Mouse (Mus musculus) kidney, postnatal 25 days (tissue): ENCODE data around the gene Ap2a1.

Experiments
- DNase-seq, 2 experiments: peaks; one replicate each; pipeline ENCODE4 v3.0.0; 2021; ENCODE audit warnings: mixed read lengths in 2 of 2

Ap2a1 gene

DNA sequence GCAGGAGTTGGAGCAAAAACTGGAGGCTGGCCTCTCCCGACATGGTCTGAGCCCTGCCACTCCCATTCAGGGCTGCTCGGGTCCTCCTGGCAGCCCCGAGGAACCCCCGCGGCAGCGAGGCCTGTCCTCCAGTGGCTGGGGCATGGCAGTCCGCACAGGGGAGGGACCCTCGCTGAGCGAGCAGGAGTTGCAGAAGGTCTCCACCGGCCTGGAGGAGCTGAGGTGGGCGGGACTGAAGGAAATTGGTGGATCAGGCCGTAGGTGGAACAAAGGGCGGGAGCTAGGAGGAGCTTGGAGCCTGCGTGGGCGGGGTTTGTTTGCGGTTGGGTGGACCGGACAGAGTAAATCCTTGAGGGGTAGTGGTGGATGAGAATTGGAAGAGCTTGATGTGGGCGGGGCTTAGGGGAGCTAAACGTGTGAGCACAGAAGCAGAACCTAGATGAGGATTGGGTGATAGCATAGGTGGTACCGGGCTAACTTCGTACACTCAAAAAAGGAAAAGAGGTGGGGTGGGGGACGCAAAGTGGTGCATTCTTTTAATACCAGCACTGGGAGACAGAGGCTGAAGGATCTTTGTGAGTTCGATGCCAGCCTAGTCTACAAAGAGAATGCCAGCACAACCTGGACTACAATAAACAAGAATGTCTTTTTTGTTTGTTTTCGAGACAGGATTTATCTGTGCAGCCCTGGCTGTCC is 23.5 kb upstream of the Ap2a1 start:
- peak; percentile 97 for DNase-seq

DNA sequence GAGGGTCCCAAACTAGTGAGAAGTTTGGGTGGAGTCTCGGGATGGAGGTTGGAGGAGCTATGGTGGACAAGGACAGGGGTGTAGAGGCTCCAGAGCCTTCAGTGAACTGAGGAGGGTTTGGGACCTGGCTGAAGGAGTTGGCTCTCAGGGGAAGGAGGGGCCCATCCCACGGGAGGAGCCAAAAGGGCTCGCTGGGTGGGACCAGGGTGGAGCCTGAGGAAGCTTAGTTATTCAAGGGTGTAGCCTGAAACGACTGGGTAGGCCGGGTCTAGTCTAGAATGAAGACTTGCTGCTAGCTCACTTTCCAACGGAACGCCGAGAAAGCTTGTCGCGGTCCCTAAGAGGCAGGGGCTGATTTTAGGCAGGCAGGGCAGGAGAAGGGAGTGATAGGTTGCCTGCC is 22.7 kb upstream of the Ap2a1 start:
- peak; percentile 84 to 90 for DNase-seq

DNA sequence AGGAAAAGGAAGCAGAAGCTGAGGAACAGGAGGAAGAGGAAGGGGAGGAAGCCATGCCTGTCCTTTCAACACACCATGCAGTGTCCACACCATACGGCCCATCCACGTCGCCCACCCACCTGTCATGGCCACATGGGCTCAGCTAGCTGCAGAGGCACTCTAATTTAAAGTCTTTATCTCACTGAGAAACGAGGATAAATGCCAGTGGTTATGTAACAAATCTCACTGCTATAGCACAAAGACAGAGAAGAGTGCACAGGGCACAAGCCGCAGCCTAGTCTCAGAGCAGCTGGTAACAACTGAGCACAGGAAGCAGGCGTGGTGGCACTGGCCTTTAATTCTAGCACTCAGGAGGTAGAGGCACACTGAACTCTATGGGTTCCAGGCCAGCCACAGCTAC is 20.6 kb upstream of the Ap2a1 start:
- DNase-seq = no peak

DNA sequence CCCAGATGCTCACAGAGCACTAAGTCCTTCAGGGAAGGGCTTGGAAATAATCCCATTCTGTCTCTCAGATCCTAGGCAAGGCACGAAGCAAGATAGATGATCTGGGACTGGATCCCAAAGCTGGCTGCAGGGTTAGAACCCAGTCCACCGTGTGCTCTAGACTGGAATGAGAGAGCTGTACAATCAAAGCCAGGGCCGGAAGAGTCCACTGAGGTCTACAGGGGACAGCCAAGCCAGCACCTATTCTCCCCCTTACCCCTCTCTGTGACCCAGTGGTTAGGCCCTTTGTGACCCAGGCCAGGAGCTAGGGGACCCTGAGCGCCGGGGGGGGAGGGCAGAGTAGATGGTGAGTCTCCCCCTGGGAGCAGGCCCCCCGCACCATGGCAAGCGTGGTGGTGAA is 13.6 kb upstream of the Ap2a1 start, which contains the start of gene Tsks:
TSS of gene Tsks (plus strand) at position 301 of the 400 bp plus-strand sequence.
- no peak for DNase-seq

DNA sequence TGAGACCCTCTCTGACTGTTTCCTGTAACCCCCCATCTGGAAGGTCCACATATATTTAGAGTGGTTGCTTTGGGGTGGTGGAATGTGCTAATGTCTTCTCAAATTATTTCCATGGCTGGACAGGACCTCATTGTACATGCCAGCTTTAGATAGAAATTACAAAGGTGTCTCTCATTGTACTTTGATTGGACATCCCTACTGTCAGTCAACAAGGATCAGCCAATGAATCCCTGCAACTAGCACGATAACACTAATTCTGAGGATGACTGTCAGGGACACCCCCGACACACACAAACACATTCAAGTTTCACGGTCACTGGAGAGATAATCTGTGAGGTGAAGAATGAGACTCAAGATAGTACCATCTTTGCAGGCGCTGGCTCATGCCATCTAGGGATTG is 9.4 kb upstream of the Ap2a1 start:
- DNase-seq = no peak

DNA sequence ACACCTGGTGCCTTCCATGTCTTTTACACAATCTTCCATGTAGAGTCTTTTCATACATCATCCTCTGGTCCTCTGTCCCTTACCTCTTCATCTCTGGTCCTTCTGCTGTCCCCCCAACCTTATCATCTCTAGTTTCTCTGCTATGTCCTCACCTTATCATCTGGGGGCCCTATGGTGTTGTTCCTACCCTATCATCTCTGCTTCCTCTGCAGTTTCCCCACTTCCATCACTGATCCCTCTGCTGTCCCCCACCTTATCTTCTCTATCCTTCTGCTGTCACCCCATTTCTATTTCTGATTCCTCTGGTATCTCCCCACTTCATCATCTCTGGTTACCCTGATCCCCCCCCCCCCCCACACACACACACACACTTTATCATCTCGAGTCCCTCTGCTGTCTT is 726 bp downstream of the Ap2a1 start:
- DNase-seq = no peak

DNA sequence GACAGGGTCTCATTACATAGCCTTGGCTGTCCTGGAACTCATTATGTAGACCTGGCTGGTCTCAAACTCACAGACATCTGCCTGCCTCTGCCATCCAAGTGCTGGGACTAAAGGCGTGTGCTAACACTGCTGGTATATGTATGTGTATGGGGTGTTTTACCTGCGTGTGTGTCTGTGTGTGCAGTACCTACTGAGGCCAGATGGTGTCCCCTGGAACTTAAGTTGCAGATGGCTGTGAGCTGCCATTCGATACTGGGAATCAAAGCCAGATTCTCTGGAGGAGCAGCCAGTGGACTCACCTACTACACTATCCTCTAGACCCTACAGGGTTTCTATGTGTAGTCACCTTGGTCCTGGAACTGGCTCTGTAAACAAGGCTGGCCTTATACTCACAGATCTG is 3.8 kb downstream of the Ap2a1 start:
- peak; percentile 58 to 70 for DNase-seq

DNA sequence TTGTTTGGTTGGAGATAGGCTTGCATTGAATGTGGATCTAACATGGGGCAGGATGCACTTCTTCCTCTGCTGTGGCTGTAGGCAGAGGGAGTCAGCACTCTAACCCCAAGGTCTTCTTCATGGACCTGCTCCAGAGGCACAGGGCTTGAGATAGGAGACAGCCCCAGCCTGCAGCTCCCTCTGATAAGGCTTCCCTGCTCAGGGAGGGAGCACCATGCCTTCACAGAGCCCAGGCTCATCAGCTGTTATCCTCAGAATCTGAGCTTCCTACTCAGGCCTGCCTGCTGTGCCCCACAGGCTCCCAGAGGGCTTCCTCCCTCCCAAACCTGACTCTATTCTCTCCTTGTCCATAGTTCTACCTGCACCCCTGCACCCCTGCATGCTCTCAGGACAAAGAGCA is 6.8 kb downstream of the Ap2a1 start:
- no peak for DNase-seq

DNA sequence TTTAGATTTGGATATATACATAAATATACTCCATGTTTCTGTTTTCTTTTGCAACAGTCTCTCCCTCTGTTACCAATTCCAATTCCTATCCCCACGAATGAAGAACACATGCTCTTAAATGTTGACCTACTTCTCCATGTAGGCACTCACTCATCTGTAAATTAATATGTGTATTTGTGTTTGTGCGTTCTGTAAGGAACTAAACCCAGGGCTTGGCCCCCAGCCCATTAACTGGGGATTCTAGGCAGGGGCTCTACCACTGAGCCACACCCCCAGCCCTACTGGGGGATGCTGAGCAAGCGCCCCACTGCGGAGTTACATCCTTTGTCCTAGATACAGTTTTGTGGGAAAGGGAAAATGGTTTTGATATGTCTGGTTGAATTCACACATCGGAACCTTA is 10.2 kb downstream of the Ap2a1 start:
- no peak for DNase-seq

DNA sequence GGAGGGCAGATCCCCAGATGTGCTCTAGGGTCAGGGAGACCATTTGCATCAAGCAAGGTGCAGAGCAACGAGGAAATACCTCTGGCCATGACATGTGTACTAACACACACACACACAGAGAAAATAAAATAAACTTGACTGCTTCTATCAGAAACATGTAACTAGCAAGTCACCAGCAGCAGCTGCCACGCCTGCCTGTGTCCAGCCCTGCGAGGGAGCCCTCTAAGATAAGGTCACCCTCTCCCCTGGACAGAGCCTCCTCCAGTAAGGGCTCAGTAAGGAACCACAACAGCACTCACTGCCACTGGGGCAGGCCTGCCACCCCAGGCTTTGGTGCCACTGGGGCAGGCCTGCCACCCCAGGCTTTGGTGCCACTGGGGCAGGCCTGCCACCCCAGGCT is 11.1 kb downstream of the Ap2a1 start:
- DNase-seq = no peak

DNA sequence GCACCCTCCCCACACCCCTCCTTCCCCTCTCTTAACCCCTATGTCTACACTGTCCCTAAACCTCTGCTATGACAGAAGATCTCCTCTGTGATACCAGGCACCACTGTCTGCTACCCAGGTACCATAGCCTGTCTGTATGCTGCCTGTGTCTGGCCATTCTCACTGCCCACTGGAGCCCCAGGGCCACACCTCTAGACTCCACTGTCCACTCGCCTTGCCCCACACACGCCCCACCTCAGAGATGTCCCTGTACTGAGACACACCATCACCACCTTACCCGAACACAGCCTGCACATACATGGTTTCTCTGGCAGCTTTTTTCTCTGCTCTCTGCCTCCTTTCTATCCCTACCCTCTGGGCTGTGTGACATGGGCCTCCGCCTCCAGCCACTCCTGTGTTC is 12.4 kb downstream of the Ap2a1 start:
- DNase-seq = no peak

DNA sequence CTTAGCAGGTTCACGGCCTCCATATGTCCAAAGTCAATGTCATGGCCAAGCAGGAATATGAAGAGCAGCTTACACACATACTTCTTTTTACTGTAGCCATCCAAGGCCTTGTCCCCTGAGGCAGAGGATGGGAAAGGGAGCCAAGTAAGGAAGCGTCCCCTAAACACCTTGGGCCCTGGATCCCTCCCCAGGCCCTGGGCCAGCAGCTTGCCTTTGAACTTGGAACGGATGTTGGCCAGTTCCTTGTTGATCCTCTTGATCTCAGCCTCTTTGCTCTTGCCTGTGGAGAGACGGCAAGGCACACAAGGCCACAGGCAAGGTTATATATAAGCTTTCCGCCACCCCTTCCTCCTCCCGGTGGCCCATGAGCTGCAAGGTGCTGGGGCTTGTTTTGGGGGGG is 13.1 kb downstream of the Ap2a1 start:
- DNase-seq = no peak

DNA sequence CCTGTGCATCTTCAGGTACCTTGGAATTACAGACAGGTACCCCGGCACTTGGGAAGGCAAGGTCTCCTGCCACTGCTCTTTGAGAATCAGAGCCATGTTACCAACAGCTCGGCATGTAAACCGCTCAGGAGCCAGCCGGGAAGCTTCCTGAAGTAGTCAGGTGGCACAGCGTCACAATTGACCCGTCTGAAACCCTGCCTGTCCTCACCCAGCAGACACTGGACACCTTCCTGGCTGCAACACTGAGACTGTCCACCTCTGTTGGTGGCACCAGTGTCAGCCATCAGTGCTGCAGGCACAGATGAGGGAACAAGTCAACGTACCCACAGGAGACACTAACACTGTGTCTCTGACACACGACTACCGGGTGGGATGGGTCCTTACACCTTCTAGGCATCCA is 14.0 kb downstream of the Ap2a1 start:
- DNase-seq = no peak

DNA sequence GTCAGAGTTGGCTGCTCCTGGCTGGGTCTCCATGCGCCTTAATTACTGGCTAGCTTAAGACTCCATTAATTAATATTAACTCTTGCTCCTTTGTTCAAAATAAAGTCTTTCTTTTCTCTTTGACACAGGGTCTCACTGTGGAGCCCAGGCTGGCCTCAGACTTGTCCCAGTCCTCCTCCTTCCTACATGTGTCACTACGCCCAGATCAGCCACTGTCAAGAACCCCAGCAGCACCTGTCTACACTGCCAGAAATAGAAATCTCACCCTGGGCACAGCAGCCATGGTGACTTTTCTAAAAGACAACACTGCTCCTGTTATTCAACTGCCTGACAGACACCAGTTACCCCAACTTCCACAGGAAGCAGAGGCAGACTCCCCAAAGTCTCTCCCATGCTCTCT is 14.9 kb downstream of the Ap2a1 start:
- DNase-seq = no peak

DNA sequence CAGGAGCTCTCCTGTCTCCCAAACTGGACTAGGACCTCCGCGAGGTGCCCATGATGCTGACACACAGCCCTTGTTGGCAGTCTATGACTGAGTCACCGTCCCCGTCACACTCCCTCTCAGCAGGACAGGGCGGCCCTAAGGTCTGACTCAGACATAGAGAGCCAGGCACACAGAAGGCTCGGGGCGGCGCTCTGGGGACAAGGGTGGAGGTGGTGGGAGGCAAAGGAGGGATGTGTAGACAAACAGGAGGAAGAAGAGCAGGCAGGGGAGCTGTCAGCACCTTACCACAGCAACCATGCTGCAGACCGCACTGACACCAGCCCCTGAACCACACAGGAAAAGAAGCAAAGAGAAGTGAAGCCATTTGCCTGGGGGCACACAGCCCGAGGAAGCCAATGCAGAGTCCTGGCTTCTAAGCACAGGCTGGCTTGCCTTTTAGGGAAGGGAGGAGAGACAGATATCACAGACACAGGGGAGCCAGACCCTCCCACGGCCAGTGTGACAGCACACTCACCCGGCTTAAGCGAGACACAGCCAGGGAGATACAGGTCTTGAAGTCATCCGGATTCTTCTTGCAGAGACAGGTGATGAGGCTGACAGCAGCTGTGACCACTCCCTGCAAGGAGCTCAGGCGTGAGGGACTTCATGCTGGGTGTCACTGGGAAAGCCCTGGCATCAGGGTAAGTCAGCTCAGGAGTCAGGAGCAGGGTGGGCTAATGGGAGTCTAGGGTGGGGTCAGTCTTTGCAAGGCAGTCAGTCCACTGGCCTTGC is 20.4 kb downstream of the Ap2a1 start:
- peak in 1 of 2 experiments; percentile 33 for DNase-seq

DNA sequence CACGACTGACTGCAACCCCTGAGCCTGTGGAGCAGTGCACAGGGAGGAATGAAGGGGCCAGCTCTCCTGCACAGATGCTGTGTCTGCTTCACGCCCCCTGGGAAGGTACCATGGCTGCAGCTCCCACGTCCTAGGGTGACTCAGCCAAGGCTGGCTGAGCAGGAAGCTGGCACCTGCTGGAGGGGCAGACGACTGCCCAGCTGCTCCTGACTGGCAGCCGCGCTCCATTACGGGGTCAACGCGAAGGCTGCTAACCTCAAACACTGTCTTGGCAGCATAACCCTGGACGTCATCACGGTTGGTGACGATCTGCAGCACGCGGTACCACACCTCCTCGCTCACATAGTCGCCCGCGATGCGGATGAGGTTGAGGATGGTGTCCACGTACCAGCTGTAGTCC is 23.9 kb downstream of the Ap2a1 start:
- peak in 1 of 2 experiments; percentile 35 for DNase-seq

DNA sequence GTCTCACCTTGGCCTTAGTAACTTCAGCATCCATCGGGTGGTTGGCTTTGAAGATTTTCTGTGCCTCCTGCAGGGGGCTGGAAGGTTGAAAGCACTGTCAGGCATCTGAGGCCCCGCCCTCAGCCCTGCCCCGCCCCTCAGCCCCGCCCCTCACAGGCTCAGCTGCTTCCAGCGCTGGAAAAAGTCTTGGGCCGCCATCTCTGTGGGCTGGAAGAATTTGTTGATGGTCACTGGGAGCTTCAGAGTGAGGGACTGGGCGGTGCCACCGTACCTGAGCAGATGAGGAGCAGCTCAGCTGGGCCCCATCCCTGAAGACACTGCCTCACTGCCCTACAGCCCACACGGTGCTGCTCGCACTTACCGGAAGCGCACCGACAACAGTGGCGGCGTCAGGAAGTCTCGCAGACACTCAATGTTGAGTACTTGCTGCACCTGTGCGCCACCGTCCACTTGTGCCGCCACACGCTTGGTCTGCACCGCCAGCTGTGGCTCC is 28.0 kb downstream of the Ap2a1 start:
- peak; percentile 43 to 68 for DNase-seq

DNA sequence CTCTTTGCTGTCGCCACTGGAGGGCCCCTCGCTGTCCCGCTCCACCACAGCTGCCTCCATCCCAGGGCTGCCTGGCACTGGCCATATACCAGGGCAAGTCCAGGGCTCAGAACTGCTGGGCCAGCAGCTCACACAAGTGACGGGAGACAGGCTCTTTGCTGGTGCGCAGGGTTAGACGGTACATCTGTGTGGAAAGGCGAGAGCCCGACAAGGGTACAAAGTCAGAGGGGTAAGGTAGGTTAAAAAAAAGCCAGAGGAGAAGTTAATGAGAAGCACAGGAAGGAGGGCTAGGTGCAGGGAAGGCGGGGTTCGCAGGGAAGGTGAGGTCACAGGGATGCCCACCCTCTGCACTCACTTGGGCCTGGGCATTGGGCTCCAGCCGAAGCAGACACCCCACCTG is 28.7 kb downstream of the Ap2a1 start:
- DNase-seq = peak in 1 of 2 experiments; percentile 66

DNA sequence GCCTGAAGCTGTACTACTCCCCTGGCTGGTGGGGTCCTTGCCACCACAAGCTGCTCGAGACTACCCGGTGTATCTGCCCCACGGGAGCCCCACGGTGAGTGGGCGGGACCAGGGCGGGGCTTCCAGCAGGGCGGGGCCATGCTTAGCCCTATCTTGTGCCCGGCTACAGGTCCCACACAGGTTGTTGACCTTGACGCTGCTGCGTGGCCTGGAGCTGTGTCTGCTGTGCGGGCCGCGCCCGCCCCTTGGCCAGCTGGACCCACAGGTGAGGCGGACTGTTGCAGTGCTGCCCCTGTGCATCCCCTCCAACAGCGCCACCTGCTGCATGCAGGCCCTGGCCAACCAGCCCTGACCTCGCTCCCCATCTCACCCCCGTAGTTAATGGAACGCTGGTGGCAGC is 30.7 kb downstream of the Ap2a1 start:
- DNase-seq = peak; percentile 45 to 81

DNA sequence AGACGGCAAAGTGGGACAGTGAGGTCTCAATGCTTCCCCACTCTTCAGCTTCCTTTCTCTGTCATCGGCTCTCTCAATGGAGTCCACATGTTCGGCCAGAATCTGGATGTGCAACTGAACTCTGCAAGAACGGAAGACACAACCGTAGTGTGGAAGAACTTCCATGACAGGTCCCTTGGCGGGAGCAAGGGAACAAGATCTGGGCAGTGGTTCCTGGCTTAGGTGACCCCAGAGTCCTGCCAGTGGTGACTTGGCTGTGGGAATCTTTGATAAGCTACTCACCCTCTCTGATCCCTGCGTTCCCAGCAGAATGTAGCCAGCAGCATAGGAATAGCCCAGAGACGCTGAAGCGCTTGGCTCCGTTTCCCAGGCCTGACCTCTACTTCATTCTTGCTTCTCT is 32.8 kb downstream of the Ap2a1 start:
- DNase-seq = no peak

DNA sequence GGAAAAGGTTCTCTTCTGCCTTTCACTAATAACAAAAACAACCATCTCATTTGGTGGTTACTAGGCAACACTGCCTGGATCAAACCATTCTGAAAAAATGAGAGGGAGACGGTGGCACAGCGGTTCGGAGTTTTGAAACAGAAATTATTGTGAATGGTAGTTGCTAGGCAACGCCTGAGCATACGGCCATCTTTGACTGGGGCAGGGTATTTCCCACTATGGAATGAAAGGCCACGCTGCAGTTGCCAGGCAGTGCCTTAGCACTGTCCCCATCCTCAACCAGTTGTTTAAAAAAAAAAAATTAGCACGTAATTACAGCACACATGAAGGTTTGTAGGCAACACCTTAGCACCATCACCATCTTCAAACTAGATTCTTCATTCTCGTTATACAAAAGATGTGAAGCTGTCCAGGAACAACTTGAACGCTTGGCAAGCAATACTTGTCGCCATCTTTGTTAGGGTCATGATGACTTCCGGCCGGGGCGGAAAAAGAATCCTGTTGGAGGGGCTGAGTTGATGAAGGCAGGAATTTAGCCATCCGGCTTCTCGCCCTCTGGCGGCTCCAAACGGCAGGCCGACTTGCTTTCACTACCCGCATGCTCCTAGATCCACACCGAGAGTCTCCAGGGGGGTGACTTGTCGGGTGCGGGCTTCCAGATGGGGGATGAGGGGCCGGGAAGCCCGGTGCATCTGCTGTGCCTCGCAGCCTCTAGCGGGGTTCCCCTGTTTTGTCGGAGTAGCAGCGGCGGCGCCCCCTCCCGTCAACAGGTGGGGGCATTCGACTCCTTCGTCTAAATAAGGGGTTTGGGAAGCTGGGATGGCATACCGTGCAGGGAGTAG is 33.5 kb downstream of the Ap2a1 start, which contains the start of gene Fuz:
TSS of gene Fuz (plus strand) at position 487 of the 842 bp plus-strand sequence.
- DNase-seq = peak; percentile 93 to 95

DNA sequence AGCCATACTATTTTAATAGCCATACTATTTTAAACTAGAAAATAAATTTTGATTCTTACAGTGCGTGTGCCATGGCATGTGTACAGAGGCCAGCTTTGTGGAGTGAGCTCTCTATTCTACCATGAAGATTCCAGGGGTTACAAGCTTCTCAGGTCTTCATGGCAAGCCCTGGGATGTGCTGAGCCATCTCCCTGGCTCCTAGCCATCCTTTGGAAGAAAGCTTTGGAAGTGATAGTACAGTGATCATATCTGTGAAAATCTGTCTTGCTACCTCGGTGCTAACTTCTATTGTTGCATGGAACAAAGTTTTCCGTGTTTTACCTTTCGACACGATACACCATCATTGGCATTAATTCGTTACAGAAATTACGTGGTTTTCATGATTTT is 34.1 kb downstream of the Ap2a1 start:
- no peak for DNase-seq

DNA sequence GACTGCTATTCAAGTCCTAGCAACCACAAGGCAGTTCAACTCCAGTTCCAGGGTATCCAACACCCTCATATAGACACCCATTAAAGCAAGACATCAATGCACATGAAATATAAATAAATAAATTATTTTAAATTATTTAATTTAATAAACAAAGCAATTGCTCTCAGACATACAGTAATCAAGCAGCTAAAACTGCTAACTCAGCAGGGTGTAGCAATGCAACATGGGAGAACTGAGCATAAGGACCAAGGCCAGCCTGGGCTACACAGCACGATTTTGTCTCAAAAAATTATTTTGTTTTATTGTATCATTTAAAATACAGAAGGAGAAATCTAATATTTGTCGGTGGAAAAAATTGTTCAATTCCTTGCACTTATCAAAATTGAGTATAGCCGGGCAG is 35.1 kb downstream of the Ap2a1 start:
- DNase-seq = no peak
